Mouse (Mus musculus): ENCODE measurements around the gene Depdc1a.
"Not testable (repeated sequence)": the region's sequence is repeated elsewhere in the genome, so short reads cannot be mapped to it uniquely, and the experiment has no call there.

Gene Depdc1a

DNA sequence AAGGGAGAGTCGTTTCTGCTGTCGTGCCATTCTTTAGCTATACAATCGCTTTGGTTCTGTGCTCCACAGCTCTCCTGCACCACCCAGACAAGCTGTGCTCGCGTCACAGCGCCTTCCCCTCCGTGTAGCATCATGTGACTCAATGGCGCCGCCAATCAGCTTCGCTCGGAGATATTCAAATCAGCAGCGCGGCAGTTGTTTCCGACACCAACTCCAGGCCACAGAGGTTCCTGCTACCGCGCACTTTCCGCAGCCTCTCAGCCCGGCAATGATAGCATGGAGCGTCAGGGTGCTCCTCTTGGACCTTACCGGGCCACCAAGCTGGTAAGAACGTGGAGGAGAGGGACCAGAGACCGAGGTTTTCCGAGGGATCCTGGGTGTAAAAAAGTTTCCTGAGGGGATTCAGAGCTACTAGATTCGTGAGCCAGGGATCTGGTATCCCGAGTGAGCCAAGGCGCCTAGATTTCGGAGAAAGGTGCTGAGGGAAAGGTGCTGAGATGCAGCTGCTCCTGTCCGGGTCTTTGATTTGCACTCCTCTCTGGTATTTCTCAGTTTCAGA lies at the start of gene Depdc1a:
Gene Depdc1a, plus strand, starts transcription at position 191 of the 559 bp plus-strand sequence.
- peak; percentile 85 for DNase-seq (ENCODE audit: low read depth, low spot score)

DNA sequence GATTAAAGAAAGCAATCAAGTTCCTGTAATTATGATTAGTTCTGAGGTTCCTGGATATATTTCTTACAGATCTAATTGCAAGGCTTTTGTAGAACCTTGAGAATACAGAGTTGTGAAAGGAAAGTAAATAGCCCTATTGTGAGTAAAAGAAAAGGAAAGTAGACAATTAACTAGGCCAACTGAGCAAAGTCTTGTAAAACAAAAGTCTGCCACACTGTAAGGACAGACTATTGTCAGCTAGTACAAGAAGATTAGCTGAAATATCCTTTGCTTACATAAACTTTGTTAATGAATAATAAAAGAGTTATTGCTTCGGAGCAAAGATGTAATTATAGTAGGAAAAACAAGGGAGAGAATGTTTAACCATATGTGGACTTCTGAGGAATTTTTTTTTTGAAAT lies 25.2 kb upstream of the Depdc1a start:
- no peak for DNase-seq (ENCODE audit: low read depth, low spot score)

- DNase-seq (ENCODE audit: low read depth, low spot score) = no peak
Observed at GRCm38 (mm10) chr3:159475465-159475864, 19.8 kb upstream of the Depdc1a start.

DNA sequence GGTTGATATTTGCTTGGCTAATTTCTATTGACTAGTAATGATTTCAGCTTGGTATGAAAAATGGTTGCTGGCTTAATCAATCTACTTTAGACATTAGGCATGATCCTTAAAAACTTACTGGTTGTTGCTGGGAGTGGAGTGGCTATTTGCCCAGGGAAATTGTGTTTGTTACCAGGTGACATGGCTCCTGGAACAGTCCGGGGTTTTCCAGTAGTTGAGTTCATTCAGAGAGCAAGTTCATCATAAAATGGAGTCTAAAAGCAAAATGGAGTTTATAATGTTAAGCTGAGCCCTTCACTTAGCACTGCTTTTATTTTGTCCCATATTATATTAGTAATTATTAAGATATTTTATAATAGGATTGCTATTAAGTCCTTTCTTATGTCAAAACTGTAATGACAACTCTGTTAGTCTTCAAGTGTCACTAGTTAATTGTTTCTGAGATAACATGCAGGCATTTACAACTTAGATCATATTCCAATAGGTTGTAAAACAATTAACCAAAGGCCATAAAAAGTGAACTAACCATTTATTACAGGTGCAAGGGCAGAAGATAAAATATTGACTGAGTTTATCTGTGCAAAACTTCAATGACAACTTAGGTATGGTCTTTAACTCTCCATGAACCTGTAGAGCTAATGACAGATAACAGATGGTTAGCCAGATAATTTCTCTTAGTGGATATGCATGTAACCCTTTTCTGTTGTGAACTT lies 17.8 kb upstream of the Depdc1a start:
- DNase-seq (ENCODE audit: low read depth, low spot score) = no peak

DNA sequence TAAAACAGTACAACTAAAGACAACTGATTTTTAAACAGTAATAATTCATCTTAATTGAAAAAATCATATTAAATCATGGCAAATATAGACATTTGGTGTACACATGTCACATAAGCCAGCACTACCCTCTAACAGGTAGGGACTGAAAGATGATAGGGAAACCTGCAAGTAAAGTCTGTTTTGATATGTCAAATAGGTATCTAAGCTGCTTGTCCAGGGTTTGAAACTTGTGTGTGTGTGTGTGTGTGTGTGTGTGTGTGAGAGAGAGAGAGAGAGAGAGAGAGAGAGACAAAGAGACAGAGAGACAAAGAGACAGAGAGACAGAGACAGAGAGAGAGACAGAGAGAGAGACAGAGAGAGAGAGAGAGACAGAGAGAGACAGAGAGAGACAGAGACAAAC lies 524 bp upstream of the Depdc1a start:
- DNase-seq (ENCODE audit: low read depth, low spot score) = not testable (repeated sequence)

- no peak for DNase-seq (ENCODE audit: low read depth, low spot score)
Observed at GRCm38 (mm10) chr3:159508899-159509298, 13.7 kb downstream of the Depdc1a start.

DNA sequence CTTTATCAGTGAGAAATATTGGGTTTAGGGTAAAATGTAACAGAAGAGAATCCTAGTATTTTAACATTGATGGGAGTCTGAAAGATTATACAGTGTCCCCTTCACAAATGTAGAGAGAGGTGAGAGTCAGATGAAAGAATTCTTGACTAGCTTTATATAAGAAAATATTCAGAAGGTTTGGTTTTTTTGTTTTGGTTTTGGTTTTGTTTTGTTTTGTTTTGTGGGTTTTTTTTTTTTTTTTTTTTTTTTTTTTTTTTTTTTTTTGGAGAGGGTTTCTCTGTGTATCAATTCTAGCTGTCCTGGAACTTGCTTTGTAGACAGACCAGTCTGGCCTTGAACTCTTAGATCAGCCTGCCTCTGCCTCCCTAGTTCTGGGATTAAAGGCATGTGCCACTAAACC lies 33.3 kb downstream of the Depdc1a start:
- no peak for DNase-seq (ENCODE audit: low read depth, low spot score)

DNA sequence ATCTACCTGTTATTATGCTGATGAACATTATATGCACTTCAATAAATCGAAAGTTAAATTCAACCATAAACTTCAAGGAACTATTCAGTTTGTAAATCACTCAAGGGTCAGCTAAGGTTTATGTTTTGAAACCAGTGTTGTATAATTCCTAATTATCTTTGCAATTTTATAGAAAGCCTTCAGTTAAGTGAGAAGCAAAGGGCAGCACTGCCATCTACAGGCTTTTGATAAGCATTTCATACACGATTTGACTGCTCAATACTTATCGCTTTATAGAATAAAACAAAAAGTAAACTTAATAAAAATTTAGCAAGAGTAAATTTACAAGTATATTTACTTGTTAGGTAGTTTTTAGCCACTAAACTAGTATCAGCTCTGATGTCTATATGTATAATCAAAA lies 53.1 kb downstream of the Depdc1a start:
- peak; percentile 4 for DNase-seq (ENCODE audit: low read depth, low spot score)

- DNase-seq (ENCODE audit: low read depth, low spot score) = no peak
Observed at GRCm38 (mm10) chr3:159550224-159550623, 55.0 kb downstream of the Depdc1a start.
